11 mouse cellular contexts compared by ENCODE assay signal in the genomic region with DNA sequence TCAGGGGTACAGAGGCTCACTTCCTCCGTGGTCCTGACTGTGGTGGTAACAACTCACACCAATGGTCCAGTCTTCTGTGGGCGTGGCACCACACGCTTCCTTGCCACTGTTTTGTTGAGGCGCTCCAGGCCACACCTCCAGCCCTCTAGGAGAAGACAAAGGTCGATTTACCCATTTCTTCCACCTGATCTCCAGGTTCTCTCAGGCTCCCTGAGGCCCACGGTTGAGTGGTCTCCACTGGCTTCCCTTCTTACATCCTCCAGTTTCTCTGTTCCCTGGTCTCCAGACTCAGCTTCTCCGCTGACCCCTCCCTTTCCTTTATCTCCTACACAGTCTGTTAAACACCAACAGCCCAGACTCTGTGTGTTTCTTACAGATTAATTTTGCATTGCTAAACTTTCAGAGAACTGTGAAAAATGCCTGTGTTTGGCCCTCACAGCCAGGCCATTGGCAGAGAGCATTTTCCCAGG. TPM values are rescaled to one million over a fixed set of nuclear protein-coding genes. Genes with fewer than 3 reads are reported as not detected.
DNase-seq lines count a peak whose midpoint lies in the region; ATAC-seq and TF ChIP-seq lines count a peak whose summit lies in the region.
"Had no signal": no experiment of that assay in that cellular context is flagged by ENCODE, and none has a peak within 500 bp of the region (broad histone marks: within the 10 kb centered on the region; RNA-seq: fewer than 3 reads in every experiment).

No protein-coding gene starts in this region.

- intact Hi-C loops in left cerebral cortex, postnatal 10 days (cut with DNase I), result no loop called here

- TF ChIP-seq CTCF in liver, embryonic 14.5 days (IDR thresholded peaks at IDR 0.05; ENCODE audit: low read depth), result no peak

- no peak overlapping the region for H3K9ac ChIP-seq in kidney, embryonic 14.5 days (ENCODE audit: low read depth, low read length)
- H3K9ac ChIP-seq in liver, embryonic 14.5 days (replicated peaks), result peak overlapping the region; percentile 46

- H3K36me3 ChIP-seq in kidney, embryonic 14.5 days (ENCODE audit: control insufficient read depth, insufficient read depth, low read length), result no peaks in the 10 kb centered on the region
- H3K36me3 ChIP-seq in erythroblast, embryonic 14.5 days (ENCODE audit: control insufficient read depth), result peaks cover 29% of the 10 kb centered on the region
- no peaks in the 10 kb centered on the region for H3K36me3 ChIP-seq in liver, embryonic 14.5 days (replicated peaks; ENCODE audit: control insufficient read depth, insufficient read depth, low read depth)

- no peak overlapping the region for H3K4me2 ChIP-seq in kidney, embryonic 14.5 days (replicated peaks; ENCODE audit: low read depth, low read length)
- peak overlapping the region; percentile 60 for H3K4me2 ChIP-seq in liver, embryonic 14.5 days (ENCODE audit: low read depth)

- no peaks in the 10 kb centered on the region for H3K9me3 ChIP-seq in kidney, embryonic 14.5 days (ENCODE audit: control insufficient read depth, low read length)
- no peaks in the 10 kb centered on the region for H3K9me3 ChIP-seq in erythroblast, embryonic 14.5 days (ENCODE audit: control insufficient read depth, low read length)
- no peaks in the 10 kb centered on the region for H3K9me3 ChIP-seq in liver, embryonic 14.5 days (ENCODE audit: control insufficient read depth, low read length)

- no peak for ATAC-seq in kidney, embryonic 14.5 days (ENCODE audit: low FRiP score, low TSS enrichment)
- ATAC-seq in liver, embryonic 14.5 days (ENCODE audit: insufficient read depth), result peak; percentile 93
- ATAC-seq: CD4-positive, CD25-positive, alpha-beta regulatory T cell, adult 4 months; forebrain, embryonic 16.5 days had no signal

- H3K27me3 ChIP-seq in kidney, embryonic 14.5 days (ENCODE audit: control insufficient read depth, insufficient read depth, low read length), result no peaks in the 10 kb centered on the region
- no peaks in the 10 kb centered on the region for H3K27me3 ChIP-seq in erythroblast, embryonic 14.5 days (ENCODE audit: control insufficient read depth)
- no peaks in the 10 kb centered on the region for H3K27me3 ChIP-seq in liver, embryonic 14.5 days (ENCODE audit: control insufficient read depth, insufficient read depth, low read length)

- H3K27ac ChIP-seq in kidney, embryonic 14.5 days (ENCODE audit: low read depth, low read length), result no peak overlapping the region
- H3K27ac ChIP-seq in liver, embryonic 14.5 days, result peak overlapping the region; percentile 97

- 63% methylated on average over 7 of the region's 7 CpGs for WGBS in kidney, embryonic 14.5 days
- WGBS in liver, embryonic 14.5 days (ENCODE audit: insufficient replicate concordance), result 19% methylated on average over 7 of the region's 7 CpGs

- 0 out of 2 replicates have a peak, but pooled peaks cover 4% of the 10 kb centered on the region for H3K4me1 ChIP-seq in kidney, embryonic 14.5 days (ENCODE audit: control insufficient read depth, insufficient read depth, low read length)
- H3K4me1 ChIP-seq in erythroblast, embryonic 14.5 days (ENCODE audit: control insufficient read depth), result peaks cover 99% of the 10 kb centered on the region
- peaks cover 67 to 76% of the 10 kb centered on the region in 2 experiments for H3K4me1 ChIP-seq in liver, embryonic 14.5 days (replicated peaks; ENCODE audit: control insufficient read depth in 2 of 2, insufficient read depth in 2 of 2, low read length in 1 of 2)

- peak; percentile 24 for DNase-seq in kidney, adult 9 months
- DNase-seq in liver, embryonic 14.5 days (ENCODE audit: low read depth in 3 of 3, low spot score in 3 of 3), result peak; percentile 78 to 85 (median 85)
- peak; percentile 46 for DNase-seq in yolk sac, embryonic 10.5 days (ENCODE audit: low spot score)
- no peak for DNase-seq in left cerebral cortex, postnatal 10 days (ENCODE audit: extremely low spot score in 1 of 2, low spot score in 2 of 2)
- DNase-seq in adrenal gland, postnatal 36 days, result no peak
- no peak for DNase-seq in left cerebral cortex, adult 11 months (ENCODE audit: low spot score)
- DNase-seq: lung, postnatal 14 days had no signal

- peak; percentile 96 for TF ChIP-seq EP300 in liver, embryonic 14.5 days (IDR thresholded peaks at IDR 0.05; ENCODE audit: low read depth)

- no peak overlapping the region for H3K4me3 ChIP-seq in kidney, embryonic 14.5 days (ENCODE audit: low read length)
- H3K4me3 ChIP-seq in erythroblast, embryonic 14.5 days (replicated peaks), result peak overlapping the region; percentile 67
- peak overlapping the region; percentile 22 to 49 for H3K4me3 ChIP-seq in liver, embryonic 14.5 days (ENCODE audit: insufficient read depth in 1 of 2, low read depth in 2 of 2, low read length in 2 of 2)

RNA-seq across cellular contexts. Expression of a gene that starts 18.3 kb away (rescaled TPM):
- polyA plus RNA-seq in kidney, embryonic 14.5 days (2014; fragmentation: Nextera tagmentation; extraction: Ambion mirVana), result 2.4 and 5.2 TPM in 2 replicates
- 0.35 and 0.67 TPM in 2 replicates for polyA plus RNA-seq in erythroblast, embryonic 14.5 days (2012)
- 5.4 and 9.0 TPM in 2 replicates for polyA plus RNA-seq in liver, embryonic 14.5 days (2012; rRNA removed)
- 11.1 and 14.9 TPM in 2 replicates for polyA plus RNA-seq in liver, embryonic 14.5 days (2014; fragmentation: Nextera tagmentation; extraction: Ambion mirVana)
- 10 to 100 TPM; 23.4 to 28.2 TPM for total RNA-seq in left cerebral cortex, postnatal 10 days (2021)
- total RNA-seq in adrenal gland, postnatal 36 days (2021), result 1 to 10 TPM; 7.6 to 7.9 TPM
- polyA plus RNA-seq: CD4-positive, CD25-positive, alpha-beta regulatory T cell, adult 4 months had no signal

Comparison
In these comparisons a context has a peak if more than half of its experiments do, and no peak if none do; other contexts are left out.
1. DNase-seq: peak in kidney, adult 9 months (single experiment), liver, embryonic 14.5 days (3 of 3) and yolk sac, embryonic 10.5 days (single experiment); none in left cerebral cortex, postnatal 10 days (0 of 2), adrenal gland, postnatal 36 days (0 of 2) and left cerebral cortex, adult 11 months (single experiment).